Mouse (Mus musculus) liver, embryonic 14.5 days (tissue): ENCODE data around the gene Mapkapk3. TPM values are rescaled to one million over a fixed set of nuclear protein-coding genes. Genes with fewer than 3 reads are reported as not detected.
A peak's percentile ranks its signal among the peaks of the same experiment; 100 is the strongest.

ENCODE experiments used
- ATAC-seq: fragments of 200-750 bp; cut with Nextera tagmentation; 2 replicates; pipeline ENCODE4 v1.8.0; 2017; ENCODE audit warnings: moderate number of reproducible peaks, mild to moderate bottlenecking, moderate library complexity; ENCODE audit not compliant: insufficient read depth
- DNase-seq, 3 experiments: peaks; one replicate each; pipeline ENCODE4 v3.0.0-alpha.2; 2012 to 2013; ENCODE audit warnings: low read depth in 3 of 3, low spot score in 3 of 3
- H3K27ac ChIP-seq: fragments of 300-500 bp; sonication (generic); 2 replicates; pipeline ENCODE4 v1.5.1; 2014; ENCODE audit warnings: moderate library complexity, mild to moderate bottlenecking, control low read depth, inconsistent platforms
- H3K27me3 ChIP-seq: fragments of 300-500 bp; sonication (generic); 2 replicates; pipeline ENCODE4 v1.6.1; 2014; ENCODE audit warnings: mild to moderate bottlenecking, low read length, moderate library complexity; ENCODE audit not compliant: control insufficient read depth, insufficient read depth
- H3K36me3 ChIP-seq: fragments of 300-500 bp; sonication (generic); replicated peaks from 2 replicates; pipeline ENCODE4 v1.6.1; 2014; ENCODE audit warnings: low read depth; ENCODE audit not compliant: control insufficient read depth, insufficient read depth
- H3K4me1 ChIP-seq, 2 experiments: fragments of 200-500 bp in 1 of 2; fragments of 300-500 bp in 1 of 2; sonication (generic) in 1 of 2; replicated peaks; 2 replicates each; pipeline ENCODE4 v1.6.1; 2012 to 2014; ENCODE audit warnings: antibody characterized with exemption in 1 of 2, inconsistent platforms in 1 of 2, low read length in 1 of 2; ENCODE audit not compliant: control insufficient read depth in 2 of 2, insufficient read depth in 2 of 2
- H3K4me2 ChIP-seq: fragments of 300-500 bp; sonication (generic); 2 replicates; pipeline ENCODE4 v1.6.1; 2014; ENCODE audit warnings: low read depth, mild to moderate bottlenecking, control low read depth, moderate library complexity
- H3K4me3 ChIP-seq, 2 experiments: fragments of 200-500 bp in 1 of 2; fragments of 300-500 bp in 1 of 2; sonication (generic) in 1 of 2; 2 replicates each; pipeline ENCODE4 v1.5.1; 2012 to 2014; ENCODE audit warnings: low read depth in 2 of 2, low read length in 2 of 2, mild to moderate bottlenecking in 2 of 2, control low read depth in 1 of 2, inconsistent platforms in 1 of 2, moderate library complexity in 1 of 2; ENCODE audit not compliant: insufficient read depth in 1 of 2
- H3K9ac ChIP-seq: fragments of 300-500 bp; sonication (generic); replicated peaks from 2 replicates; pipeline ENCODE4 v1.6.1; 2014; ENCODE audit warnings: mild to moderate bottlenecking, control low read depth, moderate library complexity
- H3K9me3 ChIP-seq: fragments of 300-500 bp; sonication (generic); 2 replicates; pipeline ENCODE4 v1.6.1; 2016; ENCODE audit warnings: low read length, mixed read lengths; ENCODE audit not compliant: control insufficient read depth
- CTCF ChIP-seq: IDR thresholded peaks from 2 replicates; pipeline ENCODE4 v1.5.1; 2016; ENCODE audit warnings: antibody characterized with exemption, low read depth, control low read depth
- EP300 ChIP-seq: IDR thresholded peaks from 2 replicates; pipeline ENCODE4 v1.6.1; 2016; ENCODE audit warnings: antibody characterized with exemption, low read depth
- WGBS: fragments of 180-500 bp; shearing (Covaris S2); extraction: QIAGEN DNeasy Blood & Tissue Kit; methylation state at CpG from one replicate; pipeline ENCODE4 v1.1.7; 2014; ENCODE audit not compliant: insufficient replicate concordance; 5-methylcytosine and 5-hydroxymethylcytosine counted together
- polyA plus RNA-seq, 2 experiments: library from polyadenylated mRNA; depleted of rRNA in 1 of 2; stranded (reverse) in 1 of 2; unstranded in 1 of 2; fragments of >200 nt; fragmentation: Nextera tagmentation in 1 of 2; extraction: Ambion mirVana in 1 of 2; gene quantifications; 2 replicates each; pipeline versions ENCODE4 v1.2.1 to v1.2.3; 2012 to 2014

The Mapkapk3 gene
- polyA plus RNA-seq, 2 experiments = 6.2 to 8.0 TPM

DNA sequence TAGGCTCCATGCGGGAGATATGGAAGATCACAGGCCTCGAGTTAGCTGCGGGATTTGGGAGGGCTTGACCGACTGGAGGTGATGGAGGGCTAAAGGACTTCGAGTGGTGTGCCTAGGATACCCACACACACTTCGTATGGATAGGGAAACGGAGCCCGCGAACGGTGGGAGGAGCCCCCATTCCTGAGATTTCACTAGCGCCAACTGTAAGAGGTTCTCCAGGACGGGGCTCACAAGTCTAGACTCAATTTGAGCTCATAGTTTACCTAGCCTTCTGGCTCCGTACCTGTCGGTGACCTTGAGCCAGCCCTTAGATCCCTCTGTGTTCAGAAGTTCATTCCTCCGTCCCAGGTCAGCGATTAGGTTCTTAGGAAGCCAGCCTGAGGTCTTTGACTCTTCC lies 7.4 kb upstream of the Mapkapk3 start:
- 13% methylated on average over 16 of the region's 16 CpGs for WGBS
- DNase-seq (no peak), ATAC-seq (peak; percentile 0; the same call in 1 of the 2 replicates)
- Histone ChIP-seq H3K27me3 (peaks cover 3% of the 10 kb centered on the region; the same call in 1 of the 2 replicates), H3K9ac (peak overlapping the region; percentile 91), H3K4me1 (peaks cover 36 to 46% of the 10 kb centered on the region in 2 experiments), H3K36me3 (peaks cover 12% of the 10 kb centered on the region), H3K4me2 (peak overlapping the region; percentile 84), H3K4me3 (peak overlapping the region; percentile 75 to 91), H3K9me3 (no peaks in the 10 kb centered on the region), H3K27ac (peak overlapping the region; percentile 68)
- TF ChIP-seq EP300 (no peak), CTCF (no peak)

- H3K4me3 ChIP-seq = peak overlapping the region; percentile 75 to 91
- peak overlapping the region; percentile 84 for H3K4me2 ChIP-seq
- TF ChIP-seq CTCF (no peak), EP300 (peak; percentile 38)
- WGBS = under 1% methylated on average over 31 of the region's 31 CpGs
- H3K36me3 ChIP-seq = peaks cover 8% of the 10 kb centered on the region
- peaks cover 31 to 41% of the 10 kb centered on the region in 2 experiments for H3K4me1 ChIP-seq
- peak; percentile 94 to 99 (median 96) for DNase-seq
- peak; percentile 91 for ATAC-seq
- H3K27me3 ChIP-seq = peaks cover 3% of the 10 kb centered on the region; the same call in 1 of the 2 replicates
- H3K9ac ChIP-seq = peak overlapping the region; percentile 91
- H3K9me3 ChIP-seq = no peaks in the 10 kb centered on the region
- peak overlapping the region; percentile 68 for H3K27ac ChIP-seq
These were observed 6.9 kb upstream of the Mapkapk3 start for GRCm38 (mm10) chr9:107296501-107296965.

- peak overlapping the region; percentile 68 for H3K27ac ChIP-seq
- peaks cover 30 to 38% of the 10 kb centered on the region in 2 experiments for H3K4me1 ChIP-seq
- peak; percentile 16 for ATAC-seq
- no peaks in the 10 kb centered on the region for H3K9me3 ChIP-seq
- H3K4me2 ChIP-seq = peak overlapping the region; percentile 84
- under 1% methylated on average over 14 of the region's 14 CpGs for WGBS
- DNase-seq = no peak
- peak overlapping the region; percentile 57 for H3K9ac ChIP-seq
- peak overlapping the region; percentile 75 to 91 for H3K4me3 ChIP-seq
- peaks cover 4% of the 10 kb centered on the region for H3K36me3 ChIP-seq
- H3K27me3 ChIP-seq = peaks cover 3% of the 10 kb centered on the region; the same call in 1 of the 2 replicates
- TF ChIP-seq EP300 (no peak), CTCF (no peak)
These were observed 6.4 kb upstream of the Mapkapk3 start for GRCm38 (mm10) chr9:107296041-107296440.

- Histone ChIP-seq H3K4me2 (peak within 1 kb of the TSS; percentile 84), H3K4me3 (peak within 1 kb of the TSS; percentile 75 to 91), H3K27me3 (peaks cover 3% of the 10 kb centered on the region; the same call in 1 of the 2 replicates), H3K36me3 (peaks cover 2% of the 10 kb centered on the region), H3K4me1 (peaks cover 30 to 38% of the 10 kb centered on the region in 2 experiments), H3K27ac (peak within 1 kb of the TSS; percentile 68), H3K9ac (peak within 1 kb of the TSS; percentile 91), H3K9me3 (no peaks in the 10 kb centered on the region)
- DNase-seq (no peak), ATAC-seq (no peak)
- TF ChIP-seq EP300 (no peak), CTCF (no peak)
These were observed 6.2 kb upstream of the Mapkapk3 start, which contains the start of gene Cish for GRCm38 (mm10) chr9:107296016-107296040. Cish (plus strand) TSS chr9:107296026.

DNA sequence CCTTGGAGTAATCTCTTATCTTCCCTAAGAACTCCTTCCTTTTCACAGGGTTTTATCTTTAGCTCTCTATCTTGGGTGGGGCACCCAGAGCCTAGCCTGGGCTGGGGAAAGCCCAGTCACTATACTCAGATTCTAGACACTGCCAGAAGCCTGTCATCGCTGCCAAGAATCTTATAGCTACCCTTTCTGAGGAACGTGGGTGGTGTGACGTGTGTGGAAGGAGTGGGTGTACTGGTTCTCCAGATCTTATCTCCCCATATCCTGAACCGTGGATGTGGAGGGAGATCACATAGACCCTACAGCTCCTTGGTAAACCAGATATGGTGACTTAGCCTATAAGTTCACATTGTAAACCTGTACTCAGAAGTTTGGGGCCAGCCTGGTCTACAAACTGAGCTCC lies 5.9 kb upstream of the Mapkapk3 start:
- DNase-seq (peak in 2 of 3 experiments; percentile 44 to 83), ATAC-seq (no peak)
- WGBS = 6% methylated on average over 4 of the region's 4 CpGs
- Histone ChIP-seq H3K4me1 (peaks cover 30 to 38% of the 10 kb centered on the region in 2 experiments), H3K4me3 (peak overlapping the region; percentile 75 to 91), H3K9me3 (no peaks in the 10 kb centered on the region), H3K4me2 (peak overlapping the region; percentile 84), H3K36me3 (no peaks in the 10 kb centered on the region; the same call in 1 of the 2 replicates), H3K27ac (peak overlapping the region; percentile 68), H3K9ac (peak overlapping the region; percentile 57), H3K27me3 (peaks cover 3% of the 10 kb centered on the region; the same call in 1 of the 2 replicates)
- TF ChIP-seq EP300 (no peak), CTCF (no peak)
